Mouse (Mus musculus): ENCODE measurements around the gene Ranbp3. TPM values are rescaled to one million over a fixed set of nuclear protein-coding genes. Genes with fewer than 3 reads are reported as not detected.

Gene Ranbp3
- 4.0 TPM for polyA plus RNA-seq (2014; fragmentation: Illumina TruSeq; extraction: RNeasy Lipid Tissue Mini Kit (QIAGEN cat#74804); ENCODE audit: low read depth, low replicate concordance)

GRCm38 (mm10) chr17:56672941-56673646 lies at the start of gene Ranbp3:
Ranbp3 (plus strand) TSS chr17:56673294.

GRCm38 (mm10) chr17:56626754-56627470 lies 46.2 kb upstream of the Ranbp3 start, which contains the start of gene Lonp1:
Lonp1 (minus strand) TSS chr17:56626887.

GRCm38 (mm10) chr17:56627530-56628277 lies 45.4 kb upstream of the Ranbp3 start, which contains the start of gene Catsperd:
Catsperd (plus strand) TSS chr17:56628143.

GRCm38 (mm10) chr17:56717363-56718058 lies 44.4 kb downstream of the Ranbp3 start, which contains the start of the genes Ndufa11 and Vmac:
Ndufa11 (plus strand) TSS chr17:56717767.
Vmac (minus strand) TSS chr17:56718022.

GRCm38 (mm10) chr17:56757416-56758123 lies 84.5 kb downstream of the Ranbp3 start, which contains the start of gene Nrtn:
Nrtn (minus strand) TSS chr17:56757530.

Other genes with a start within 250 kb of the Ranbp3 start
- 1.2 TPM for gene Ptprs, start 196.8 kb upstream of the Ranbp3 start, polyA plus RNA-seq (2014; fragmentation: Illumina TruSeq; extraction: RNeasy Lipid Tissue Mini Kit (QIAGEN cat#74804); ENCODE audit: low read depth, low replicate concordance)
- gene Znrf4, start 160.9 kb upstream of the Ranbp3 start, polyA plus RNA-seq (2014; fragmentation: Illumina TruSeq; extraction: RNeasy Lipid Tissue Mini Kit (QIAGEN cat#74804); ENCODE audit: low read depth, low replicate concordance): 0.24 TPM
- 0.49 TPM for gene Gm20219, start 118.9 kb upstream of the Ranbp3 start, polyA plus RNA-seq (2014; fragmentation: Illumina TruSeq; extraction: RNeasy Lipid Tissue Mini Kit (QIAGEN cat#74804); ENCODE audit: low read depth, low replicate concordance)
- gene Safb2, start 88.7 kb upstream of the Ranbp3 start, polyA plus RNA-seq (2014; fragmentation: Illumina TruSeq; extraction: RNeasy Lipid Tissue Mini Kit (QIAGEN cat#74804); ENCODE audit: low read depth, low replicate concordance): 33.5 TPM
- 12.3 TPM for gene Safb, start 88.5 kb upstream of the Ranbp3 start, polyA plus RNA-seq (2014; fragmentation: Illumina TruSeq; extraction: RNeasy Lipid Tissue Mini Kit (QIAGEN cat#74804); ENCODE audit: low read depth, low replicate concordance)
- gene 2410015M20Rik, start 63.5 kb upstream of the Ranbp3 start, polyA plus RNA-seq (2014; fragmentation: Illumina TruSeq; extraction: RNeasy Lipid Tissue Mini Kit (QIAGEN cat#74804); ENCODE audit: low read depth, low replicate concordance): 31.0 TPM
- gene Rpl36, start 59.9 kb upstream of the Ranbp3 start, polyA plus RNA-seq (2014; fragmentation: Illumina TruSeq; extraction: RNeasy Lipid Tissue Mini Kit (QIAGEN cat#74804); ENCODE audit: low read depth, low replicate concordance): not detected
- 1.8 TPM for gene Lonp1, start 46.4 kb upstream of the Ranbp3 start, polyA plus RNA-seq (2014; fragmentation: Illumina TruSeq; extraction: RNeasy Lipid Tissue Mini Kit (QIAGEN cat#74804); ENCODE audit: low read depth, low replicate concordance)
- gene Catsperd, start 45.2 kb upstream of the Ranbp3 start, polyA plus RNA-seq (2014; fragmentation: Illumina TruSeq; extraction: RNeasy Lipid Tissue Mini Kit (QIAGEN cat#74804); ENCODE audit: low read depth, low replicate concordance): 111 TPM
- not detected for gene Ndufa11, start 44.5 kb downstream of the Ranbp3 start, polyA plus RNA-seq (2014; fragmentation: Illumina TruSeq; extraction: RNeasy Lipid Tissue Mini Kit (QIAGEN cat#74804); ENCODE audit: low read depth, low replicate concordance)
- 3.3 TPM for gene Vmac, start 44.7 kb downstream of the Ranbp3 start, polyA plus RNA-seq (2014; fragmentation: Illumina TruSeq; extraction: RNeasy Lipid Tissue Mini Kit (QIAGEN cat#74804); ENCODE audit: low read depth, low replicate concordance)
- gene Nrtn, start 84.2 kb downstream of the Ranbp3 start, polyA plus RNA-seq (2014; fragmentation: Illumina TruSeq; extraction: RNeasy Lipid Tissue Mini Kit (QIAGEN cat#74804); ENCODE audit: low read depth, low replicate concordance): not detected
- 1.3 TPM for gene Dus3l, start 91.5 kb downstream of the Ranbp3 start, polyA plus RNA-seq (2014; fragmentation: Illumina TruSeq; extraction: RNeasy Lipid Tissue Mini Kit (QIAGEN cat#74804); ENCODE audit: low read depth, low replicate concordance)
- not detected for gene Prr22, start 97.0 kb downstream of the Ranbp3 start, polyA plus RNA-seq (2014; fragmentation: Illumina TruSeq; extraction: RNeasy Lipid Tissue Mini Kit (QIAGEN cat#74804); ENCODE audit: low read depth, low replicate concordance)
- 13.6 TPM for gene Rfx2, start 157.7 kb downstream of the Ranbp3 start, polyA plus RNA-seq (2014; fragmentation: Illumina TruSeq; extraction: RNeasy Lipid Tissue Mini Kit (QIAGEN cat#74804); ENCODE audit: low read depth, low replicate concordance)
- 42.7 TPM for gene Acsbg2, start 201.2 kb downstream of the Ranbp3 start, polyA plus RNA-seq (2014; fragmentation: Illumina TruSeq; extraction: RNeasy Lipid Tissue Mini Kit (QIAGEN cat#74804); ENCODE audit: low read depth, low replicate concordance)
- 44.1 TPM for gene 1700061G19Rik, start 202.2 kb downstream of the Ranbp3 start, polyA plus RNA-seq (2014; fragmentation: Illumina TruSeq; extraction: RNeasy Lipid Tissue Mini Kit (QIAGEN cat#74804); ENCODE audit: low read depth, low replicate concordance)